Mouse (Mus musculus) frontal cortex, postnatal 10 days (tissue): Measurements from ENCODE around the gene D5Ertd579e.

Experiments used
- DNase-seq, 2 experiments: peaks; one replicate each; pipeline ENCODE4 v3.0.0; 2022; ENCODE audit warnings: low spot score in 2 of 2, mixed read lengths in 1 of 2

The D5Ertd579e gene

DNA sequence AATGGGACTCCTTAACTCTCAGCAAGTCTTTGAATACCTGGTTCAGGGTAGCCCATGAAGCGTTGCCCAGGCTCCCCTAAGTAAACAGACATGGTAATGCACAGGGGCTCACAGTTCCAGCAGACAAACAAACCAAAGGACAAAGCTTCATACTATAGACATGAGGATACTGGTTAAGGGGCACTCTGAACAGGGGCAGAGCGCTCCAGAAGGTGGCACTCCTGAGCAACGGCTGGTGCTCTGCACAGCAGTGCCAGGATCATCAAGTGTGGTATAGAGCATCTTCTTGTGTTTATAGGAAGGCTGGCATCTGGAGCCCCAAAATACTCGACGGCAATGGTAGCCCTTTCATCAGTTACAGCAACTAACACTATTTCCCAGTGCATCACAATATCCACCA, 92.8 kb downstream of the D5Ertd579e start:
- no peak for DNase-seq

DNA sequence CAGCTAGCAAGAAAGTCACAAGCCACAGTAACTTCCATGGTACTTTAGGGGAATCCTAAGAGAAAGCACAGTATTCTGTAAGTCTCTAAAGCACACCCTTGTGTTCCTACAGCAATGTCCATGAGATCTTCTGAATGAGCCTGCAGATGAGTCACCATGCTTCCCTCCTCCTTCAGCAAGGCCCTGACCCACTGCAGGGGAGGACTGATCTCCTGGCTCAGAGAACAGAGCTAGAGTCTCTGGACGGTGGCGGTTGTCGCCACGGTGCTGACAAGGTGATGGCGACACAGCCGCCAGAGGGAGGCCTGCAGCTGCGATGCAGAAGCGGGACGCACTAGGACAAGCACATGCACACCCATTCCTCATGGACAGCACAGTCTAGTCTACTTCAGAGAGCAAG, 93.8 kb downstream of the D5Ertd579e start:
- no peak for DNase-seq

DNA sequence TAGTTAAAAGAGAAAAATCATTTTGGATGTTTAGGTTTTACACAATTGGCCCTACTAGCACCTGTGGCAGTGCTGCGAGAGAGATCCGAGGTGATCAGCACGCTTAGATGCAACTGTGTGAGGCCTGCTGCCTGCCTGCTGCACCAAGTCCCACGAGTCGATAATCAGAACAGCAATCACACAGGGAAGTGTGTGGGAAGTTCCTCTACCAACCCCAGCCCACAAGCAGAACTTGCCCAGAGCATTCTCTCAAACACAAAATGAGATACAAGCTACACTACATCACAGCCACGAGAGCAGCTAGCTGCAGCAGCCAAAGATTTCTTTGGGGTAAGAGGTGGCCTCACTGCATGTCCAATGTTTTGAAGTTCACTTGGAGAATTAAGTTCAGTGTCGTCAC, 94.3 kb downstream of the D5Ertd579e start:
- no peak for DNase-seq

DNA sequence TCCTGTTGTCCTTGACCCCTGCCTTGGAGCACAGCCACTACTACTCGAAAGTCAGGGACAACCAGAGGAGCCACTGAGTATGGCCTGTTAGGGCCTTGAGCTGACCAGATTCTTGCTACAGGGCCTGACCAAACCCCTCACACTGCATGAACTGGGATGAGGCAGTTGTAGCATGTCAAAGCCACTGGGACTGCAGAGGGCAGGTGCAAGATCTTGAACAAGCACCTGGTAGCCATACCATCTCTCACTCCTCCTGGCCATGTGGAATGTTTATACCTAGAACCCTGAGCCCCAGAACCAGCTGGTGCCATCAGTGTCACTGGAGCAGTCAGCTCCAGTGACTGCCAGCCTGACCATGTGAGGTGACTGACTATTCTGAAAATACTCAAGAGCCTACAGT, 96.9 kb downstream of the D5Ertd579e start:
- DNase-seq: no peak

DNA sequence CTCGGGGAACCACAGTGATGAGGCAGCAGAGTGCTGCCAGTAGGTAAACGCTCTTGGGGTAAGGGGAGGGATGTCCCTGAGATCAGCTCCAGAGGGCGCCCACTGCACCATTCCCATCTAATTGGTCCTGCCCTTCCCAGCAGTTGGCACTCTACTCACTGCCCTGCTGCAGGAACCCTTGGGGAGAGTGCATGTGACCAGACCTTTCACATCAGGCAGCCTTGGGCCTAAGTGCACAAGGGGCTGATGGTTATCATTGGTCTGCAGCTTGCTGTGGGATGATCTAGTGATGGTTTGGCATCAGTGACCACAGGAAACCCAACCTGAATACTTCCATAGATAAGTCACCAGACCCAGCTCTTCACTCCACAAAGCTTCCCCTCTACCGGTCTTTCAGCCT, 98.2 kb downstream of the D5Ertd579e start:
- DNase-seq: no peak

DNA sequence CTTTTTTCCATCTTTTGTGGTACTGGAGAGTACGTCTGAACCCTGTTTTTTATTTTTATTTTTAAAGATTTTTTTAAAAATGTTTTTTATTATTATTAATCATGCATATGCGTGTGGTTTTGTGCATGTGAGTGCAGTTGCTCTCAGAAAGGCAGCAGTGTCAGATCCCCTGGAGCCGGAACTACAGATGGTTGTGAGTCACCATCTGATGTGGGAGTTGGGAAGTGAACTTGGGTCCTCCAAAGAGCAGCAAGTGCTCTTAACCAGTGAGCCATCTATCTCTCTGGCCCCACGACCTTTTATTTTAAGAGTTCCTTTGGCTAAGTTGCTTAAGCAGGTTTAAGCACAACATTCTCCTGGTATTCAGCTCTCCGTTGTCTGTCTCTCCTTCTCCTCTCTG, 99.6 kb downstream of the D5Ertd579e start:
- no peak for DNase-seq

DNA sequence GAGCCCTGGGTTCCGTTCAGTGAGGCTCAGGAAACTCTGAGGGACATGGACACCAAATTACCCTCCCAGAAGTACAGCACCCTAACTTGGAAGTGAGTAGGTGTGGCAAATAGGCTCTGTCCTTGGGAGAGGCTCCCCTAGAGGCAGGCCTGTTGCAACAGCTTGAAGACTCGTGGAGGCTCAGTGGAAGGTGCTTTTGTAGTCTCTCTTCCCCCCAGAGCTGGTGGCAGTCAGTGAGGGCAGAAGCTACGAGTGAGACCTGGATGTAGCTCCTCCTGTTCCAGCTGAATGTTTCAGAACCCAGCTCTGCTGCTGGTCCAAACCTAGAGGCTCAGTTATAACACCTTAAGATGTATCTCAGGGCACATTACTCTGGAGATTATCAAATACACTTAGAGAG, 100.7 kb downstream of the D5Ertd579e start:
- DNase-seq: no peak

DNA sequence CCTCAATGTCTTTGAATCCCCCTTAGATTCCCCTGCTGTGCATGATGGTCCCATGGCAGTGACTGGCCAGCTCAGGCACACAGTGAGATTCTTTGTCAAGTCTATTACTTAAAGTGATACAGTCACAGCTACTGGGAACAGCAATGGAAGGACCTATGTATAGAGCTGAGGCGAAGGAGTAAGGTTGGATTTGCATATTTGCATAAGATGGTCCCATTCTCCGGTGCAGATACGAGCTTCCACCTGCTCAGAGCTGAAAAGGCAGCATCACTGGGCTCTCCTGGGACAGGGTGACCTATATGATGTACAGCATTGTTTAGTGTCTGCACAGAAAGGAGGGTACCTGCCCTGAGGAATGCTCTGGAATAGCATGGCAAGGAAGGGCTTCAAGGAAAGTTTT, 101.5 kb downstream of the D5Ertd579e start:
- DNase-seq: no peak

DNA sequence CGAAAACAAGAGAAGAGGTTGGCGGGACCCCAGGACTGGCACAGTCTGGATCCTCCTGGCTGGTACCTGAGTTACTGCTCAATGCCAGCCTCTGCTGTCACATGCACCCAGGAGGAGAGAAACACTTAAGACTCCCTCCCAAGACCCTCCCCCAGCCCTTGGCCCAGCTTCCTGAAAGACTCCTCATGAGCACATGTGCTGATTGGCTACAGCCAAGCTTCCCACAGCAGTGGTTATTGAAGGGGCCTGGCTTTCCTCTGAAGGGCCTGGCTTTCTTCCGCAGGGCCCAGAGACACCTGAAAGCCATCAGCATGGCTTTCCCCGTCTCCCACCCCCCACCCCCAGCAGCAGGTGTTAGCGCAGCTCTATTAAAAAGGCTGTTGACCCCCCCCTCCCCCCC, 102.6 kb downstream of the D5Ertd579e start, which contains the start of gene Tbc1d14:
TSS of gene Tbc1d14 (minus strand) at position 101 of the 400 bp plus-strand sequence.
- DNase-seq: no peak

DNA sequence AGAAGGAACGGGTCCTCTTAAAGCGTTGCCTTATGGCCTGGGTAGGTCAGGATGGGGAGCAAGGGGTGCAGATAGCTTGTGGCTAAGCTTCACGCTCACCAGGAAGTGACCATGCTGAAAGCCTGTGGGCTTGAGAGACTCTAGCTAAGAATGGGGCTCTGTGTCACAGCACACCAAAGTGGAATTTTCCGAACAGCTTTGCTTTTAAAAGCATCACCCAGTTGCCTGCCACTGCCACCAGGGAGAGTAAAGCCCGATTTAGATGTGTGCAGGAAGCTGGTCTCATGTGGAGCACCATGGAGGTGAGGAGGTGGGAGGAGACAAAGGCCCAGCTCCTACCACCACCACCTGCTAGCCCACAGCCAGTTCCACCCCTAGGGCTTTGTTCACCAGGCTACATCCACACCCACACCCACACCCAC, 105.3 kb downstream of the D5Ertd579e start:
- no peak for DNase-seq

DNA sequence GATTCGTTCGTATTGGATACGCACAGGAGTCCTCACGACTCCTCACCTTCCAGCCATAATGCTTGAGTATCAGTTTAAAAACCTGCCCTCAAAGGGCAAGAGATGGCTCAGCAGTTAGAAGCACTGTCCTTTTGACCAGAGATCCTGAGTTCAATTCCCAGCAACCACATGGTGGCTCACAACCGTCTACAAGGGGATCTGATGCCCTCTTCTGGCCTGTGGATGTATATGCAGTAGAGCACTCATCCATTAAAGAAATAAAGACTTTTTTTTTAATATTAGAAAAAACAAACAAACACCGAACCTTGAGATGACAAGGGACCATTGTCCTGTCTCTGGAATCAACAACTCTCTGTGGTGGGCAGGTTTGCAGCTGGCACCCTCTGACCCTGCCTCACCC, 111.5 kb downstream of the D5Ertd579e start:
- DNase-seq: no peak

DNA sequence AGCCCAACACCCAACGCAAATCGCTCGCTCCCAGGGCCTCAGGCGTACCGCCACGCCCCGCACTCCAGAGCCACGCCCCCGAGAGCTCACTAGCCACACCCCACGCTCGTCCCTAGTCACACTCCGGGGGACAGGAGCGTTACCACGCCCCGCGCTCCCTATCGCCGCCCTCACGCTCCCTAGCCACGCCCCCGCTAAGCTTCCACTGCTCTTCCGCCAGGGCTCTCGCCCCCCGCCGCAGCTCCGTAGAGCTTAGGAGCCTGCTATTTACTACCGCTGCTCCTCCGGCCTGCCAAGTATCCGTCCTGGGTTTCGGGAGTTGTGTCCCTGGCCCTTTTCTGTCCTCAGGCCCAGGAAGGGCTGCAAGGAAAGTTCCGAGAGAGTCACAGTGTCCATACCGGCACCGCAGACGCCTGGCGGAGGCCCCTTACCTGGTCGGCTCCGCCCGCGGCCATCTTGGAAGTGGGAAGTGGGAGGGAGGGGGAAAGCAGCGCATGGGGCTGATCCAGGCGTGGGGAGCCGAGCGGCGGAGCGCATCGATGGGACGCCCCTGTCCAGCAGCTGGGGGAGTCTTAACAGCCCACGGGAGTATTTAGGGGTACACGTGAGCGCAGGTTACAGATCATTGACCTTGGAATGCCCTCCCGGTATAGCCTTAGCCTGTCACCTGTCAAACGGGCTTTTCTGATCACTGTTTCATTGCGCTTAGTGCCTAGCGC, 113.7 kb downstream of the D5Ertd579e start:
- DNase-seq: peak; percentile 98 to 99

DNA sequence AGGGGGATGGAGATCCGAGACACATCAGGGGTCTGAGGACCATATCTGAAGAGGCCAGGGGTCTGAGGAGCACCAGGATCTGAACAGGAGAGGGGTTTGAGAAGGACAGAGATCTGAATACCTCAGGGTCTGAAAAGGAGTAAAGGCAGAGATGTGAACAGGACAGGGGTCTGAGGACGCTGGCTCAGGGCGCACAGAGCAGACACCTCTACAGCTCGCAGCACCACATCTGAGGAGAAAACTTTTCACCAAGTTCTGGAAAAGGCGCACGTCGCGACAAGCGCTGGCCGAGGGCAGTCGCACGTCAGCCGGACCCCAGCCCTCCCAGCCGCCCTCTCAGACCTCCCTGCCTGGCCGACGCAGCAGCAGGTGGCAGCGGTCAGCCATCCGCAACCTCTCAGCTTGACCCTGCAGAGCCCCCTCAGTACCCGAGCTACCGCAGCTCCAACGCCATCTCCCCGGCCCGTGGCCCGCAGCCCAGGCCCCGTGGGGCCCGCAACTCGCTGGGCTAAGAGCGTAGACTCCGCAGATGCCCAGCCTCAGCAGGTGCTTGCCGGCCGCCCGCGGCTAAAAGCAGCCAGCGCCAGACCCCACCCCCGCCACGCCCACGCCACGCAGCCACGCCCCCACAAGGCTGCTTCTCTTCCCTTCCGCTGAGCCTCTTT, 114.4 kb downstream of the D5Ertd579e start:
- no peak for DNase-seq

DNA sequence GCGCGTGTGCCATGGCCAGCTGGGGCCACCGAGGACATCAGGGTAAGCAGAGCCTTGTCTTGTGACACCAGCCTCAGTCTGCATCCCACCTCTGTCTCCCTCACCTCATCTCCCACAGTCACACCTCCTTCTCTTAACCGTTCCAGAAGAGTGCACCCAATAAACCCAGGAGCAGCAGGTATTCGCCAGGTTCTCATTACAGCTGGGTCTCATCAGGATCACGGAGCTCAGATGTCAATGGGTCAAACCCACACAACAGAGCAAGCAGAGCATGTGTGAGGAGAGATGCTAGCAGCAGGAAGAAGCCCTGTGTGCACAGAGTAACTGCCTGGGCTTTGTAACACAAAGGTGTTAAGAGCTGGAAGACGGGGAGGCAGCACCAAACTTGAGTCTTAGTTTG, 115.9 kb downstream of the D5Ertd579e start:
- no peak for DNase-seq

DNA sequence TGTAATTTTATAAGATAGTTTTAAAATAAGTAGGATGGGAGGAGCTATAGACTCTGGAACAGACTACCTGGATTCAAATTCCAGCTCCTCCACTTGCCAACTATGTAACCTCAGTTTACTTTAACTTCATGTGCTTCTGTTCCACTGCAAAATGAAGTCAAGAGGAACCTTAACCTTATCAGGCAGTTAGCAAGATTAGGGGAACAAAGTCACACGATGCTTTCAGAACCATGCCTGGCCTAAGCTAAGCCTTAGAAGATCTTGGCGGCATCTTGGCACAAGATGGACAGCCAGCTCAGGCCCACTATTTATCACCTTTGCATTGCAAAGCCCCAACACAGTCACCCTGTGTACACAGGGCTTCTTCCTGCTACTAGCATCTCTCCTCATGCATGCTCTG, 116.8 kb downstream of the D5Ertd579e start:
- DNase-seq: no peak

DNA sequence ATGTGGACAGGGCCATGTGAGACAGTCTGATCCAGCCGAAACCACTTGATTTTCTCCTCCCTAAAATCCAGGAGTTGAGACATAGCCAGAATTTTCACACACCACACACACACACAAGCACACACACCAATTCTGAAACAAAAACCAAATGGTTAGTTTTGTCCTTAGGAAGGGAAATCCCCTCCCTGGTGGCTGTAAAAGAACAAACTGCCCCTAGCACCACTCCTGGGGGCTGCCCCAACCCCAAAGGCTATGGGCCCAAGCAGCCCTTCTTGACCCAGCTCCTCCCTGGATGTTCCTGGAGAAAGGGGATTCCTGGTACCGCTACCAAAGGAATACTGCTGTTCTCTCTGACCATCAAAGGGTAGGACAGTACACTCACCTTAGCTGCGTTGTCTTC, 119.4 kb downstream of the D5Ertd579e start:
- no peak for DNase-seq

DNA sequence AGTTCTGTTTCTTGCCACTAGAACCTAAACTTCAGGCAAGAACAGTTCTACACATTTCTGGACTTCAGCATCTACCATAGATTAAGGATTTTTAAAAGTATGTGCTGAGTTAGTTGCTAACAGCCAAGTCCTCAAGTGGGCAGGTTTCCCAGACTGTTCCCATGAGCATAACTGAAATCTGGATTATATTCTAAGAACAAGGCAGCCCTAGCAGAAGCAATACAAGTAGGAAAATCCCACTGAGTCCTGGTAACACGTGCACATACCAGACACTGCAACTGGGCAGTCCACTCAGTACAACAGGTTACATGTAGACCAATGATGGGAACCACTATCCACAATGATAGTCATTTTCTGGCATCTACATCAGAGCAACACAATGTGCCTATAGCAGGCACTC, 120.1 kb downstream of the D5Ertd579e start:
- DNase-seq: no peak

DNA sequence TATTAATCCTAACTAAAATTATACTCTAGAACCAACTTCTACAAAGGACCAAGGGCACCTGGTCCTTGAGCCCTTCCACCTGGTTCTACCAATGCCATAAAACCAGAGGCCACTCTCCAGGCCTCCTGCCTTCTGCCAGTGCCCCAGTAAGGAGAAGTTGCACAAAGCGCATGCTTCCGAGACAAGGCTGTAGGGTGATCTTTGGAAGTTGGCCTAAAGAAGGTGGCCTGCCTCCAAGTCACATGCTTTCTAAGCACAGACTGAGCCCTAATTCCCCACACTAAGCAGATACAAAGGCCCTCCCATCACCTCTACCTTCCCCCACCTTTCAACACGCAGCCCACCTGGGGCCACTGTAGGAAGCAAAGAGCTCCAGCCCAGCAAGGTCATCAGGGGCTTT, 120.6 kb downstream of the D5Ertd579e start:
- no peak for DNase-seq

DNA sequence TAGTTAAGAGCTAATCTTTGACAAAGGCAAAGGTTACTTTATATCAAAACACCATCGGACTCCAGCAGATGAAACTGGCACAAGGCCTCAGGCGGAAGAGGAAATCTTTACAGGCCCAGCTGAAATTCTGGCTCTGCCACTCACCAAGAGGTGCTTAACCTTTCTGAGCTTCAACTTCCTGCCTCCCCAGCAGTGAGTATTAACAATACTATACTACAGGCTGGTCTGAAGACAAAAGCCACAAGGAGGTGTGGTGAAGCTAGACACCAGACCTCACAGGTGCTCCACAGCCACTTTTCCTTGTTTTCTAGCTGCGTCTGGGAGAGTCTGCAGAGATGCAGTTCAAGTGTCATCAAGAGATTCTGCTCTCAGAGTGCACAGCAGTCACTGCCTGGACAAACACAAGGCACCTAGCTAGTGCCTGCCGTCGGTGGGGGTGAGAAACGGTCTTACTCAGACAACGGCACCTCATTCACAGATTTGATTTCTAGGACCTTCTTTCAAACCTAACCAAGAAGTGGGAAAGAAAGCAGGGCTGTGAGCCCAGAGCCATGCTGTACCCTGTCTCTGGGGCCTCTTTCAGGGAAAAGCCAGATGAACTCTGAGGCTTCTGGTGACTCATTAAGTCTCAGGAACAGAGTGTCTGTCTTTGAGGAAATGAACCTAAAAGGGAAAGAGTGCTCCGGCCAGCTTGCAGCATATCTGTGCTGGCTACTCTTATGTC, 121.5 kb downstream of the D5Ertd579e start:
- no peak for DNase-seq

DNA sequence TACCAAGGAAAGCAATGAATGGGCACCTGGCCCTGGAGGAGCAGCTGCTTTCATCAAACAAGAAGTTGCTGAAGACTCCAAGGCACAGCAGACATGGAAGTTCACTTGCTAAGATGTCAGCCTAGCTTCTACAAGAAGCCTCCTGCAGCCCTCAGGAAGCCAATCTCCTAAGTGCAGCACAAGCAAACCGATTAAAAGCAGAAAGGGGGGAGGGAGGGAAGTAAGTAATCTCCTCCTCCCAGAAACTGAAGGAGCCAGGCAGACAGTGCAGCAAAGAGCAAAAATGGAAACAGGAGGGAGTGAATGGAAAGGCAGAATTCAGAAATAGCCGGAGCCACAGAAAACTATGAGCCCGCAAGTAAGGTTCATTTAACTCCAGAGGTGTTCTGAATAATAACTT, 122.5 kb downstream of the D5Ertd579e start:
- no peak for DNase-seq

DNA sequence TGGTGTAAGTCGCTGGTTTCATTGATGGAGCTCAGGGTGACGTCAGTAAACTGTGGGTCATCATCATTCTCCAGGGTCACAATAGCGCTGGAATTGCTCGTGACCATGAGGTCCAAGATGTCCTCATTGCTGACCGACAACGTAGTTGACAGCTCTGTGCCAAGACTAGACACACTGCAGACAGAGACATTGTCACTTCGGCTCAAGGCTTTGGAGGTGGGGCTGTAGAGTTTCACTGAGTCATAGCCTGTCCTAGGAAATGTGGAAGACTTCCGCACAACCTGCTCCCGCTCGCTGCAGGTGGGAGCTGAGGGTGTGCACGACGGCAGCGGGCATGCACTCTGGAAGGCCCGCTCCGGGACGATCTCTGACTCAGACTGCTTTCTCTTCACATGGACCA, 124.5 kb downstream of the D5Ertd579e start:
- DNase-seq: no peak

DNA sequence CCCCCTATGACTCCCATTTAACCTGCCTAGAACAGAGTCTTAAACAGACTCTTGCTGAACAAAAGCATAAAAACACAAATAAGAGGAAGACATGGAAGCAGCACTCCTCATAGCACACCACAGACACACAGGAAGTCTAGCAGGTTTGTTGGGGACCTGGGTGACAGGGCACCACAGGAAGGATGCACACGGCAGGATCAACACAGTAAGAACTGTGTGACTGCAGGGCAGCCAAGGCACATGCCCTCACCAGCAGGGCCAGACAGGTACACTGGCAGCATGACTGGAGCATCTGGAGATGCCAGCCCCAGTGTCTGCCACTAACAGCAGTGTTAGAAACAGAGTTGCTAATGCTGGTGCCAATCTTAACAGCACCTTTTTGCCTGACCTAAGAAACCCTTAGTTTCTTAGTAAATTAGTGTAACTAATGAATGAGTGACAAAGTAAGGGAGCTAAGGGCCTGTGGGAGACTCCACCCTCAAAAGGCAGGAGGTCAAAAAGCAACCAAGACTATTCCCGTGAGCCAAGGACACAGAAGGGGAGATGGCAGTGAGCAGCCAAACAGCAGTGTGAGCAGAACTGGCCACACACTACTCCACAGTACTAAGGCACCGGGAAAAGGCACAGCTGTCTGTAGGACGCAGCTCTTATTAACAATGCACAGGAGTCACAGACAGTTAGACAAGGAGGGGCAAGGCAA, 125.1 kb downstream of the D5Ertd579e start:
- DNase-seq: no peak
